Mouse (Mus musculus) c-Kit-positive CD71-positive TER-119-negative erythroid progenitor cells, embryonic 14.5 days (primary cell): Measurements from ENCODE around the gene Bzw2.

Experiments used
- DNase-seq: peaks from one replicate; pipeline ENCODE4 v3.0.0-alpha.2; 2013; ENCODE audit warnings: low read depth

Bzw2 gene

GRCm38 (mm10) chr12:36070231-36070630 is 87.6 kb downstream of the Bzw2 start:
- DNase-seq, result no peak

- DNase-seq, result no peak
Measured at GRCm38 (mm10) chr12:36067538-36067937, 90.3 kb downstream of the Bzw2 start.

- DNase-seq, result no peak
Measured at GRCm38 (mm10) chr12:36065911-36066310, 92.0 kb downstream of the Bzw2 start.

GRCm38 (mm10) chr12:36057699-36058098 is 100.2 kb downstream of the Bzw2 start:
- DNase-seq, result no peak

GRCm38 (mm10) chr12:36050276-36050675 is 107.6 kb downstream of the Bzw2 start:
- no peak for DNase-seq

GRCm38 (mm10) chr12:36047593-36047992 is 110.3 kb downstream of the Bzw2 start:
- no peak for DNase-seq

- no peak for DNase-seq
Measured at GRCm38 (mm10) chr12:36046196-36046595, 111.7 kb downstream of the Bzw2 start.

- DNase-seq, result no peak
Measured at GRCm38 (mm10) chr12:36044691-36045090, 113.2 kb downstream of the Bzw2 start.

GRCm38 (mm10) chr12:36042348-36042778 is 115.5 kb downstream of the Bzw2 start, which contains the start of gene Tspan13:
Gene Tspan13 (minus strand): TSS chr12:36042500.
- DNase-seq, result peak; percentile 81
